Mouse (Mus musculus) lung, postnatal 0 days (tissue): Measurements from ENCODE around the gene Birc3. TPM values are rescaled to one million over a fixed set of nuclear protein-coding genes. Genes with fewer than 3 reads are reported as not detected.

Experiments
- ATAC-seq: fragments of 200-750 bp; cut with Nextera tagmentation; 2 replicates; pipeline ENCODE4 v1.8.0; 2017; ENCODE audit warnings: moderate library complexity
- DNase-seq: peaks from one replicate; pipeline ENCODE4 v3.0.0-alpha.2; 2016; ENCODE audit warnings: low spot score
- H3K27ac ChIP-seq: fragments of 300-500 bp; sonication (generic); 2 replicates; pipeline ENCODE4 v1.5.1; 2014; ENCODE audit warnings: antibody characterized with exemption, mild to moderate bottlenecking, low read length, mixed read lengths
- H3K27me3 ChIP-seq: fragments of 300-500 bp; sonication (generic); replicated peaks from 2 replicates; pipeline ENCODE4 v1.6.1; 2014; ENCODE audit warnings: low read length, mixed read lengths; ENCODE audit not compliant: insufficient read depth
- H3K36me3 ChIP-seq: fragments of 300-500 bp; sonication (generic); 2 replicates; pipeline ENCODE4 v1.6.1; 2014; ENCODE audit warnings: low read length, mixed read lengths; ENCODE audit not compliant: insufficient read depth
- H3K4me1 ChIP-seq: fragments of 300-500 bp; sonication (generic); 2 replicates; pipeline ENCODE4 v1.6.1; 2014; ENCODE audit warnings: antibody characterized with exemption, low read depth, low read length, mixed read lengths; ENCODE audit not compliant: insufficient read depth
- H3K4me2 ChIP-seq: fragments of 300-500 bp; sonication (generic); replicated peaks from 2 replicates; pipeline ENCODE4 v1.6.1; 2014; ENCODE audit warnings: low read depth, mild to moderate bottlenecking, low read length, moderate library complexity, mixed read lengths
- H3K4me3 ChIP-seq: fragments of 300-500 bp; sonication (generic); 2 replicates; pipeline ENCODE4 v1.5.1; 2014; ENCODE audit warnings: low read depth, low read length
- H3K9ac ChIP-seq: fragments of 300-500 bp; sonication (generic); replicated peaks from 2 replicates; pipeline ENCODE4 v1.6.1; 2014; ENCODE audit warnings: low read depth, mild to moderate bottlenecking
- H3K9me3 ChIP-seq: fragments of 300-500 bp; sonication (generic); 2 replicates; pipeline ENCODE4 v1.6.1; 2016; ENCODE audit warnings: low read length, mixed read lengths
- CTCF ChIP-seq: IDR thresholded peaks from 2 replicates; pipeline ENCODE4 v1.5.1; 2016; ENCODE audit warnings: antibody characterized with exemption, mild to moderate bottlenecking
- EP300 ChIP-seq: IDR thresholded peaks from 2 replicates; pipeline ENCODE4 v1.6.1; 2016; ENCODE audit warnings: antibody characterized with exemption, mild to moderate bottlenecking, control low read depth
- WGBS: fragments of 180-500 bp; shearing (Covaris S2); extraction: QIAGEN DNeasy Blood & Tissue Kit; methylation state at CpG from one replicate; pipeline ENCODE4 v1.1.7; 2014; 5-methylcytosine and 5-hydroxymethylcytosine counted together
- polyA plus RNA-seq: library from polyadenylated mRNA; unstranded; fragments of >200 nt; fragmentation: Nextera tagmentation; extraction: Ambion mirVana; gene quantifications from 2 replicates; pipeline ENCODE4 v1.2.1, GENCODE M21; 2015

Gene Birc3
- polyA plus RNA-seq, 1 experiment from 2014 or later: 23.2 TPM

GRCm38 (mm10) chr9:7845216-7845895 lies 27.6 kb downstream of the Birc3 start:
- H3K36me3 ChIP-seq: peaks cover 14% of the 10 kb centered on the region
- DNase-seq (no peak), ATAC-seq (peak; percentile 11; the same call in 1 of the 2 replicates)
- no peaks in the 10 kb centered on the region for H3K4me1 ChIP-seq
- WGBS: 47% methylated on average over 4 of the region's 4 CpGs
- H3K4me3 ChIP-seq: no peak overlapping the region
- no peak overlapping the region for H3K4me2 ChIP-seq
- H3K9ac ChIP-seq: no peak overlapping the region
- H3K27ac ChIP-seq: no peak overlapping the region
- H3K9me3 ChIP-seq: no peaks in the 10 kb centered on the region
- no peaks in the 10 kb centered on the region for H3K27me3 ChIP-seq
- TF ChIP-seq CTCF (no peak), EP300 (no peak)

DNA sequence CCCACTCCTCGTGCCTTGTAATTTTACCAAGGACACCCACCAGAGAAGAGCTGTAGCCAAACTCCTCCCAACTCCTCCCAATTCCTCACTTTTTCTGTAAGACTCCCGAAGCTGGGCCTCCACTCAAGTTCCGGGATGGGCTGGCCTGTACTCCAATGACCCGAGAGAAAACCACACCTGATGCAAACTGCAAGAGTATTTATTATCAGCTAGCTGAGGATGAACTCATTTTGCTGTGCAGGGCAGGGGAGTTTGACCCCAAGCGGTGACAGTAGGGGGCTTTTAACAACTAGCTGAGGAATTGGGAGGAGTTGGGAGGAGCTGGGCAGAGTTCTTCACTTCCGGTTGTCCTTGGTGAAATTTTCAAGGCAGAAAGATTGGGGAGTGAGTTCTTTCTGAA lies 31.8 kb downstream of the Birc3 start:
- no peaks in the 10 kb centered on the region for H3K36me3 ChIP-seq
- no peak overlapping the region for H3K9ac ChIP-seq
- no peak overlapping the region for H3K27ac ChIP-seq
- H3K4me3 ChIP-seq: no peak overlapping the region
- no peak overlapping the region for H3K4me2 ChIP-seq
- H3K4me1 ChIP-seq: no peaks in the 10 kb centered on the region
- H3K9me3 ChIP-seq: no peaks in the 10 kb centered on the region
- WGBS: 60% methylated on average over 6 of the region's 6 CpGs
- H3K27me3 ChIP-seq: no peaks in the 10 kb centered on the region
- TF ChIP-seq EP300 (no peak), CTCF (no peak)
- DNase-seq (no peak), ATAC-seq (no peak)

- ATAC-seq (0 out of 2 replicates have a peak, but pooled peaks have one; percentile 6), DNase-seq (peak; percentile 55)
- H3K36me3 ChIP-seq: 0 out of 2 replicates have a peak, but pooled peaks cover 5% of the 10 kb centered on the region
- H3K4me2 ChIP-seq: peak overlapping the region; percentile 70
- H3K4me1 ChIP-seq: peaks cover 4% of the 10 kb centered on the region; the same call in 1 of the 2 replicates
- TF ChIP-seq EP300 (no peak), CTCF (no peak)
- no peaks in the 10 kb centered on the region for H3K27me3 ChIP-seq
- H3K4me3 ChIP-seq: peak overlapping the region; percentile 83
- H3K9me3 ChIP-seq: no peaks in the 10 kb centered on the region
- H3K27ac ChIP-seq: peak overlapping the region; percentile 96
- WGBS: 12% methylated on average over 14 of the region's 14 CpGs
- H3K9ac ChIP-seq: peak overlapping the region; percentile 98
These were observed 35.1 kb downstream of the Birc3 start for GRCm38 (mm10) chr9:7837806-7838440.

DNA sequence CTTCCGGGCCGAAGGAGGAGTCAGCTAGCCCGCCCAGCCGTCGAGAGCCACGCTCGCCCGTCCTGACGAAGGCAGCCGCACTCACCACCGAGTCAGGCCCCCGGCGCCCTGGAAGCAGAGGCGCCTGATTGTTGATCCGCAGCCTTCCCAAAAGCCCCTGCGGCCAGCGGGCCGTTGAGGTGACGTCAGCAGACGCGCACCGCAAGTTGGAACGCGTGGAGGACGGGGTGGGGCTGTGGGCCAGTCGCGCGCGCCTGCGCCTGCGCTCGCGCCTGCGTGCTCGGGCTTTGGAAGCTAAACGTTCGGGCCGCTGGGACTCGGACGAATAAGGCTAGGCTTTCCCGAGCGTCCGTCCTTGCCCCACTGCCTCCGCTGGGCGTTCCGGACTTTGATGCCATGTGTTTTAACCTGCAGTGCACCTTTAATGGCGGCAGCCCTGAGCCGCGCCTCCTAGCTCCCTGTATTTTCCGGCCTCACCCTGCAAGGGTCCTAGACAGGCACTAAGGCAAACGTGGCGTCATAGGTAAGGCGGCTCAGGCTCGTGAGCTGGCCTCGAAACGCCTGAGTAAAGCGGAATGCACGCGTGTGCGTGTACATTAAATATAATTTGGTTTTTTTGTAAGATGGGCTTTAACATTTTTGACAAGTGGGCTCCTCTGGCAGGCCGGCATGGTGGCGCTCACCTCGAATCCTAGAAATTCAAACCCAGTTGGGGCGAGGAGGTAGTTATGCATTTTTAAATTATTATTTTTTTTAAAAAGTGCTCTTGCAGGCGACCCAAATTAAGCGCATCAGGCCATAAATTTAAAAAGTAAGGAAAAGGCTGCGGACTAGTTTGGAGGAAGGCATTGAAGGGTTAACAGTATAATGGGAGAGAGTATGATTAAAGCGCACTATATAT lies 35.8 kb downstream of the Birc3 start, which contains the start of gene Birc2:
Gene Birc2, minus strand, starts transcription at position 160 of the 901 bp plus-strand sequence.
- ATAC-seq: peak; percentile 96
- no peaks in the 10 kb centered on the region for H3K27me3 ChIP-seq
- H3K4me2 ChIP-seq: peak within 1 kb of the TSS; percentile 70
- 0 out of 2 replicates have a peak, but pooled peaks cover 5% of the 10 kb centered on the region for H3K36me3 ChIP-seq
- H3K27ac ChIP-seq: peak within 1 kb of the TSS; percentile 96
- TF ChIP-seq CTCF (peak; percentile 28; the same call in 1 of the 2 replicates), EP300 (no peak)
- peak within 1 kb of the TSS; percentile 83 for H3K4me3 ChIP-seq
- peak; percentile 98 for DNase-seq
- no peaks in the 10 kb centered on the region for H3K9me3 ChIP-seq
- peaks cover 4% of the 10 kb centered on the region; the same call in 1 of the 2 replicates for H3K4me1 ChIP-seq
- peak within 1 kb of the TSS; percentile 98 for H3K9ac ChIP-seq
- 1% methylated on average over 58 of the region's 68 CpGs for WGBS

GRCm38 (mm10) chr9:7836331-7836730 lies 36.7 kb downstream of the Birc3 start:
- TF ChIP-seq CTCF: no peak
- no peak; the same call in 1 of the 2 replicates for TF ChIP-seq EP300
- DNase-seq: peak; percentile 60
- WGBS: under 1% methylated on average over 16 of the region's 16 CpGs

More at GRCm38 (mm10) chr9:7836331-7836730, 36.7 kb downstream of the Birc3 start:
- Histone ChIP-seq H3K27me3 (no peaks in the 10 kb centered on the region), H3K4me2 (peak overlapping the region; percentile 70), H3K4me1 (peaks cover 4% of the 10 kb centered on the region; the same call in 1 of the 2 replicates), H3K9ac (peak overlapping the region; percentile 98), H3K36me3 (0 out of 2 replicates have a peak, but pooled peaks cover 5% of the 10 kb centered on the region), H3K9me3 (no peaks in the 10 kb centered on the region), H3K27ac (peak overlapping the region; percentile 96), H3K4me3 (peak overlapping the region; percentile 83)
- ATAC-seq: peak; percentile 19
